Mouse (Mus musculus) G1E-ER4 (cell line): Measurements from ENCODE around the gene Sf3a1. TPM values are rescaled to one million over a fixed set of nuclear protein-coding genes. Genes with fewer than 3 reads are reported as not detected.

Experiments
- GATA1 ChIP-seq: IDR thresholded peaks from one replicate; pipeline ENCODE4 v1.8.0; 2012; ENCODE audit warnings: low read length, inconsistent platforms
- polyA plus RNA-seq: library from polyadenylated mRNA; stranded (reverse); fragments of >175 nt; gene quantifications from 2 replicates; pipeline ENCODE4 v1.2.3, GENCODE M21; 2012

Gene Sf3a1
- polyA plus RNA-seq, 1 experiment = 149 TPM

- TF ChIP-seq GATA1 = no peak
These were observed 33.1 kb upstream of the Sf3a1 start for GRCm38 (mm10) chr11:4127059-4127458.

- no peak for TF ChIP-seq GATA1
These were observed 26.7 kb upstream of the Sf3a1 start for GRCm38 (mm10) chr11:4133450-4133849.

GRCm38 (mm10) chr11:4134400-4134799, 25.8 kb upstream of the Sf3a1 start:
- no peak for TF ChIP-seq GATA1

- TF ChIP-seq GATA1 = no peak
These were observed 24.9 kb upstream of the Sf3a1 start, which contains the start of gene Rnf215 for GRCm38 (mm10) chr11:4134986-4135935. Gene Rnf215, plus strand, starts transcription at chr11:4135202.

- TF ChIP-seq GATA1 = no peak
These were observed 21.2 kb upstream of the Sf3a1 start for GRCm38 (mm10) chr11:4138964-4139363.

- no peak for TF ChIP-seq GATA1
These were observed 18.6 kb upstream of the Sf3a1 start for GRCm38 (mm10) chr11:4141505-4141904.

GRCm38 (mm10) chr11:4142352-4142751, 17.8 kb upstream of the Sf3a1 start:
- no peak for TF ChIP-seq GATA1

- no peak for TF ChIP-seq GATA1
These were observed 16.7 kb upstream of the Sf3a1 start for GRCm38 (mm10) chr11:4143281-4144062.

- no peak for TF ChIP-seq GATA1
These were observed 13.8 kb upstream of the Sf3a1 start for GRCm38 (mm10) chr11:4146381-4146780.

GRCm38 (mm10) chr11:4147098-4147497, 13.1 kb upstream of the Sf3a1 start:
- no peak for TF ChIP-seq GATA1

GRCm38 (mm10) chr11:4148120-4148519, 12.0 kb upstream of the Sf3a1 start:
- no peak for TF ChIP-seq GATA1

GRCm38 (mm10) chr11:4148536-4149156, 11.5 kb upstream of the Sf3a1 start:
- TF ChIP-seq GATA1 = no peak

- TF ChIP-seq GATA1 = no peak
These were observed 10.3 kb upstream of the Sf3a1 start for GRCm38 (mm10) chr11:4149886-4150285.

GRCm38 (mm10) chr11:4153694-4154093, 6.5 kb upstream of the Sf3a1 start:
- no peak for TF ChIP-seq GATA1

- TF ChIP-seq GATA1 = no peak
These were observed 4.5 kb upstream of the Sf3a1 start for GRCm38 (mm10) chr11:4155641-4156040.

- TF ChIP-seq GATA1 = no peak
These were observed 1.5 kb upstream of the Sf3a1 start for GRCm38 (mm10) chr11:4158676-4159075.
